Mouse (Mus musculus) liver, postnatal 0 days (tissue): ENCODE measurements around the gene Nfatc4. TPM values are rescaled to one million over a fixed set of nuclear protein-coding genes. Genes with fewer than 3 reads are reported as not detected.

Experiments used
- ATAC-seq: fragments of 200-750 bp; cut with Nextera tagmentation; 2 replicates; pipeline ENCODE4 v1.8.0; 2017; ENCODE audit warnings: mild to moderate bottlenecking, moderate library complexity
- DNase-seq: peaks from one replicate; pipeline ENCODE4 v3.0.0-alpha.2; 2016
- H3K27ac ChIP-seq: fragments of 300-500 bp; sonication (generic); 2 replicates; pipeline ENCODE4 v1.5.1; 2014; ENCODE audit warnings: antibody characterized with exemption, moderate library complexity, mild to moderate bottlenecking, low read depth
- H3K27me3 ChIP-seq: fragments of 300-500 bp; sonication (generic); 2 replicates; pipeline ENCODE4 v1.6.1; 2014; ENCODE audit warnings: low read length, control low read depth, mixed read lengths; ENCODE audit not compliant: insufficient read depth
- H3K36me3 ChIP-seq: fragments of 300-500 bp; sonication (generic); replicated peaks from 2 replicates; pipeline ENCODE4 v1.6.1; 2014; ENCODE audit warnings: mild to moderate bottlenecking, control low read depth, low read length, moderate library complexity, mixed read lengths; ENCODE audit not compliant: insufficient read depth
- H3K4me1 ChIP-seq: fragments of 300-500 bp; sonication (generic); 2 replicates; pipeline ENCODE4 v1.6.1; 2014; ENCODE audit warnings: antibody characterized with exemption, mild to moderate bottlenecking, control low read depth; ENCODE audit not compliant: insufficient read depth
- H3K4me2 ChIP-seq: fragments of 300-500 bp; sonication (generic); 2 replicates; pipeline ENCODE4 v1.6.1; 2014; ENCODE audit warnings: low read depth, mild to moderate bottlenecking, low read length, moderate library complexity, mixed read lengths
- H3K4me3 ChIP-seq: fragments of 300-500 bp; sonication (generic); 2 replicates; pipeline ENCODE4 v1.5.1; 2014; ENCODE audit warnings: low read depth, low read length
- H3K9ac ChIP-seq: fragments of 300-500 bp; sonication (generic); replicated peaks from 2 replicates; pipeline ENCODE4 v1.6.1; 2014; ENCODE audit warnings: mild to moderate bottlenecking, moderate library complexity
- H3K9me3 ChIP-seq: fragments of 300-500 bp; sonication (generic); 2 replicates; pipeline ENCODE4 v1.6.1; 2016; ENCODE audit warnings: mild to moderate bottlenecking, control low read depth, low read length, mixed read lengths
- CTCF ChIP-seq: sonication (generic); IDR thresholded peaks from 2 replicates; pipeline ENCODE4 v1.5.1; 2016; ENCODE audit warnings: antibody characterized with exemption, low read depth
- EP300 ChIP-seq: IDR thresholded peaks from 2 replicates; pipeline ENCODE4 v1.6.1; 2016; ENCODE audit warnings: antibody characterized with exemption, low read depth, mild to moderate bottlenecking
- WGBS: fragments of 180-500 bp; shearing (Covaris S2); extraction: QIAGEN DNeasy Blood & Tissue Kit; methylation state at CpG from one replicate; pipeline ENCODE4 v1.1.7; 2014; ENCODE audit not compliant: insufficient replicate concordance; 5-methylcytosine and 5-hydroxymethylcytosine counted together
- polyA plus RNA-seq: library from polyadenylated mRNA; unstranded; fragments of >200 nt; fragmentation: Nextera tagmentation; extraction: Ambion mirVana; gene quantifications from 2 replicates; pipeline ENCODE4 v1.2.1, GENCODE M21; 2015

Nfatc4 gene
- polyA plus RNA-seq, 1 experiment from 2014 or later: 0.41 TPM

DNA sequence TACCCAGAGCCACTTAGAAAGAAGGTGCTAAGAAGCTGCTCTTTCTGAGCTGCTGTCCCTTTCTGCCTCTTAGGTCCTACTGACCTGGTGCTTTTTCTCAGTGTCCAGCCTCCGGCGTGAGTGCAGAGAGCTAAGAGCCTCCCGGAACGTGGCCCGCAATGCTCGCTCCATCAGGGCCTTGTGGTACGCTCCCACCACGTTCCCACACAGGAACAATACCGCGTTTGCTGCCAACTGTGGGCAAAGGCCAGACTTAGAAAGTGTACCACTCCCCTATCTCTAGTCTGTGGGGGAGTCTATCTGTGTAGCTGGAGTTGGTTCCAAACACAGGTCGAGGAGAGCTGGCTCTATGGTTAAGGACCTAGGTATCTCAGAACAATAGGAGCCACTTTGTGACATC, 42.2 kb upstream of the Nfatc4 start:
- 73% methylated on average over 11 of the region's 11 CpGs for WGBS
- no peak overlapping the region for H3K4me2 ChIP-seq
- TF ChIP-seq CTCF: no peak
- TF ChIP-seq EP300: no peak

DNA sequence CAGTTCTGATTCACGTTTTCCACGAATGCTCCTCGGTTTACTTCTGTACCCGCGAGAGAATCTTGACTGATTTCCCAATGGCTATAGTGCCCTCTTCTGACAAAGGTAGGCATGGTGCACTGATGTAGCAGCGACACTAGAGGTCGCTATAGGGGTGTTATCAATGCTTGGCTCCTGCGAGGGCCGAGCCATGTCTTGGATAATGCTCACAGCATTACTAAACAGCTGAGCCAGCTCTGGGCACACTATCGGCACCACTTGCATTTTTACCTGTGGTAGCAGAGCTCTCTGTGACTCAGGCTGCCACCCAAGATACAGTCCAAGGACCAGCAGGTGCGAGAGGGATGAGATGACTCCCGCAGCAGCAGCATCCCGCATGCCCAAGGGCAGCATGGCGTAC, 41.6 kb upstream of the Nfatc4 start:
- H3K4me2 ChIP-seq: peak overlapping the region; percentile 49
- TF ChIP-seq EP300: no peak
- peak; percentile 99 for TF ChIP-seq CTCF
- no peaks in the 10 kb centered on the region for H3K9me3 ChIP-seq
- WGBS: 17% methylated on average over 14 of the region's 14 CpGs
- H3K4me3 ChIP-seq: no peak overlapping the region
- peaks cover 27% of the 10 kb centered on the region for H3K27me3 ChIP-seq
- no peak overlapping the region for H3K9ac ChIP-seq
- no peak overlapping the region for H3K27ac ChIP-seq
- H3K36me3 ChIP-seq: no peaks in the 10 kb centered on the region
- DNase-seq (peak; percentile 63), ATAC-seq (peak; percentile 76)
- peaks cover 10% of the 10 kb centered on the region; the same call in 1 of the 2 replicates for H3K4me1 ChIP-seq

More for the DNA sequence above, 42.2 kb upstream of the Nfatc4 start:
- ATAC-seq (no peak), DNase-seq (no peak)
- no peak overlapping the region for H3K27ac ChIP-seq
- peaks cover 10% of the 10 kb centered on the region; the same call in 1 of the 2 replicates for H3K4me1 ChIP-seq
- no peaks in the 10 kb centered on the region for H3K9me3 ChIP-seq
- no peak overlapping the region for H3K9ac ChIP-seq
- no peaks in the 10 kb centered on the region for H3K36me3 ChIP-seq
- H3K4me3 ChIP-seq: no peak overlapping the region
- peaks cover 27% of the 10 kb centered on the region for H3K27me3 ChIP-seq

DNA sequence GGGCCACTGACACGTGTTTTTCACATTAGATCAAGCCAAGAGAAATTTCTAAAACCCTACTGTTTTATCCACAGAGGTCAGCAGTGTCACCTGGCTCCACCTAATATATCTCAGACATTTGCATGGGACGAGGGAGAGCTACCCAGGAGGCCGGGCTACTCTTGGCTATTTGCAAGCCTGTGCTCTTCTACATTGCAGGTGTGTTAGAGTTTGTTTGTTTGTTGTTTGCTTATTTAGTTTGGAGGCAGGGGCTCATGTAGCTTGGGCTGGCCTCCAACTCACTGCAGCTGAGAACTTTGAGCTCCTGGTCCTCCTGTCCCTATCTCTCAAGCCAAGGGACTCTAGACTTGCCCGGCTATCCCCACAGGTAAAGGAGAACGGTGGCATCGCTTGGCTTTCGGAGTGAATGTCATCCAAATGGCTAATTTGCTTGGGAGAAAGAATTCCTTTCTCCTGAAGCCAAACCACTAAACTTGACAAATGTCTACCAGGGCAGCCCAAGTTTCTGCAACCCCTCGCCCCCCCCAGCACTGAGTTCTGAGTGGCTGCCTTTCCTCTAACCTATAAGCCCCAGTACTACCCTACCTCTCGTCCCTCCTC, 40.5 kb upstream of the Nfatc4 start:
- ATAC-seq (no peak), DNase-seq (no peak)
- no peaks in the 10 kb centered on the region for H3K36me3 ChIP-seq
- H3K9me3 ChIP-seq: no peaks in the 10 kb centered on the region
- peaks cover 3% of the 10 kb centered on the region; the same call in 1 of the 2 replicates for H3K4me1 ChIP-seq
- TF ChIP-seq EP300: no peak
- TF ChIP-seq CTCF: no peak
- no peak overlapping the region for H3K9ac ChIP-seq
- WGBS: 56% methylated on average over 9 of the region's 9 CpGs
- H3K4me3 ChIP-seq: no peak overlapping the region
- H3K27ac ChIP-seq: 0 out of 2 replicates have a peak overlapping the region, but pooled peaks have one; percentile 36
- H3K27me3 ChIP-seq: peaks cover 29% of the 10 kb centered on the region
- H3K4me2 ChIP-seq: peak overlapping the region; percentile 62

DNA sequence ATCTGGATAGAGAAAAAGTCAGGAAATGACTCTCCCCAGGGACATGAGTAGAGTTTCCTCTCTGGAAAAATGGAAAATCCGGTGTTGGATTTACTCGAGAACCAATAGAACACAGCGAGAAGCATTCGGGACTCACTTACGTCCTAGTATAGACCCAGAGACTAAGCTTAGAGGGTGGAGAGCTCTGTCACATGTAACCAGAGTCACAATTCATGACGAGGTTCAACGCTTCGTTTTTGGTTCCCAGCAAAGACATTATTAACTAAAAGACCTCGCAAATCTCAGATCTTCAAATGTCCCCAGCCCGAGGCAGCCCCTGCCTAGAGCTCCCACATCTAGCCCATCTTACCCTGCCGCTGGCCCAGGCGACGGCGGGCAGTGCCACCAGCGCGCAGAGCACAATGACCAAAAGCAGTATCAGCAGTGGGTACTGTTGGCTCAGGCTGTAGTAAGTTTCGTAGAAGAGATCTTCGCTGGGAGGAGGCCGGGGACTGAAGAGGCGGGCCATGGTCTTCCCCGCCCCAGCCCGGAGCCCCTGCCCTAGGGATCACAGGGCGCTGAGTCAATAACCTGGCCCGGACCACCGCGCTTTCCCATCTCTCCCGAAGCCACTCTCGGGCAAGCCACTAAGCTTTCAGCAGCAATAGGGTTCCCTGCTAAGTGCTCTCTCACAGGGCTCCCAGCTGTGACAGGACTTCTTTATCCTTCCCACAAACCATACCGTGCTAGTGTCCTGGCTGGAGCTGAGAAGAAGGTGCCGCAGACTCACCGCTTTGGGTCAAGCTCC, 39.6 kb upstream of the Nfatc4 start:
- DNase-seq (no peak), ATAC-seq (no peak; the same call in 1 of the 2 replicates)

DNA sequence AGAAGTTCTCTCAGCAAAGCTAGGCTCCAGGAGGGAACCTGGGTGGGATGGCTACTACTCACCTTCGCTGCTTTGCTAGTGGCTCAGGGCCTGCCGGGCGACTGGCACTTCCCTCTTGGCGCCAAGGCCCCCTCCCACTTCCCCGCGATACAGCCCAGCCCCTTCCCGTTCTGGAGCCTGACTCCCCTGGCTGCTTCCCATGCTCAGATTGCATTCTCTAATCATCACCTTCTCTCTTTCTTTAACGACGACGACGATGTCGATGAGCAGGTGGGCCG, 39.0 kb upstream of the Nfatc4 start, which contains the start of gene Adcy4:
TSS of gene Adcy4 (minus strand) at position 138 of the 278 bp plus-strand sequence.
- 20% methylated on average over 13 of the region's 13 CpGs for WGBS
- ATAC-seq (no peak), DNase-seq (no peak)
- peak within 1 kb of the TSS; percentile 62 for H3K4me2 ChIP-seq
- H3K27me3 ChIP-seq: peaks cover 33% of the 10 kb centered on the region
- H3K9me3 ChIP-seq: no peaks in the 10 kb centered on the region
- H3K36me3 ChIP-seq: no peaks in the 10 kb centered on the region
- peak within 1 kb of the TSS; percentile 32 for H3K4me3 ChIP-seq
- no peak for TF ChIP-seq CTCF
- TF ChIP-seq EP300: no peak
- H3K27ac ChIP-seq: peak within 1 kb of the TSS; percentile 51; the same call in 1 of the 2 replicates
- H3K4me1 ChIP-seq: peaks cover 14% of the 10 kb centered on the region
- H3K9ac ChIP-seq: no peak within 1 kb of the TSS

More for the DNA sequence above, 39.6 kb upstream of the Nfatc4 start:
- peak overlapping the region; percentile 51; the same call in 1 of the 2 replicates for H3K27ac ChIP-seq
- peak overlapping the region; percentile 62 for H3K4me2 ChIP-seq
- H3K36me3 ChIP-seq: no peaks in the 10 kb centered on the region
- TF ChIP-seq EP300: no peak
- no peak for TF ChIP-seq CTCF
- H3K4me1 ChIP-seq: peaks cover 9% of the 10 kb centered on the region
- WGBS: 17% methylated on average over 31 of the region's 31 CpGs
- no peaks in the 10 kb centered on the region for H3K9me3 ChIP-seq
- H3K9ac ChIP-seq: no peak overlapping the region
- H3K4me3 ChIP-seq: peak overlapping the region; percentile 32
- H3K27me3 ChIP-seq: peaks cover 31% of the 10 kb centered on the region

DNA sequence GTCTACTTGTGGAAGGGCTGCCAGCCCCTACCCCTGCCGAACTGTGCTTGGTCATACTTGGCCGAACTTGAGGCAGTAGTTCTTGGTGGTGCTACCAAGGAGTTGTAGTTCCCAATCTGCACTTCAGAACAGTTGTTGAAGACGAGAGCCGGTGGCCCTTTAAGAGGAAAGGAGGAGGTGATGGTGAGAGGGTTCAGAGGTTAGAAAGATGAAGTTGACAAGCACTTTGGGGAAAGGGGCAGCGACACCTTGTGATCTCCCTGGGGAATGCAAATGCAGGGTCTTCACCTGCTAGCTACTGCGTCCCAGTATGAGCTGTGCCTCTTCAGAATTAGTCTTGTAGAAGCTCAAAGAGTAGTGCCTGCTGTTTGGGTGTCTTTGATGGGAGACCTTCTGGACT, 37.7 kb upstream of the Nfatc4 start:
- Histone ChIP-seq H3K27me3 (peaks cover 33% of the 10 kb centered on the region), H3K36me3 (no peaks in the 10 kb centered on the region), H3K9me3 (no peaks in the 10 kb centered on the region), H3K9ac (no peak overlapping the region), H3K4me3 (no peak overlapping the region), H3K4me2 (no peak overlapping the region), H3K4me1 (peaks cover 14% of the 10 kb centered on the region), H3K27ac (no peak overlapping the region)
- TF ChIP-seq CTCF: peak; percentile 47
- TF ChIP-seq EP300: no peak
- 47% methylated on average over 6 of the region's 6 CpGs for WGBS
- no peak for ATAC-seq
- no peak for DNase-seq
